Mouse (Mus musculus): Measurements from ENCODE around the gene Nipa1. TPM values are rescaled to one million over a fixed set of nuclear protein-coding genes. Genes with fewer than 3 reads are reported as not detected.

The Nipa1 gene
- 14.8 and 15.8 TPM in 2 replicates for polyA plus RNA-seq (2015; fragmentation: Nextera tagmentation; extraction: Ambion mirVana)

DNA sequence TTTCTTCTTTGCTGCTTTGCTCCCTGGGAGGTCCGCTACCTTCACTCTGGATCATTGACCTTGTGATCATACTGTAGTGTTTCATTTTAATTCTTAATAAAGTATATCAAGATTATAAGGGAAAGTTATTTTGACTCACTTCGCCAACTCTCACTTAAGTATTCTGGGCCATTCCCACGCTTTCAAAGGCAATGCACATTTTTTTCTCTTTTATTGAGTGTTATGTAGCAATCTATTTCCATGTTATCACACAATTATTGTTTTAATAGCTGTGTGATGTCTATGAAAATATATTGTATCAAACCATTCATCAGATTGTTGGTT, at the start of gene Nipa1:
TSS of gene Nipa1 (minus strand) at position 25 of the 324 bp plus-strand sequence.
- peak within 1 kb of the TSS; percentile 85 for H3K9ac ChIP-seq
- 45% methylated on average over 3 of the region's 3 CpGs for WGBS
- H3K27ac ChIP-seq = peak within 1 kb of the TSS; percentile 55
- peaks cover 6% of the 10 kb centered on the region for H3K4me1 ChIP-seq
- no peaks in the 10 kb centered on the region for H3K36me3 ChIP-seq (ENCODE audit: poor library complexity, severe bottlenecking)
- no peaks in the 10 kb centered on the region for H3K9me3 ChIP-seq (replicated peaks)
- H3K4me2 ChIP-seq = peak within 1 kb of the TSS; percentile 61
- no peak for ATAC-seq
- no peaks in the 10 kb centered on the region for H3K27me3 ChIP-seq
- H3K4me3 ChIP-seq = peak within 1 kb of the TSS; percentile 70

DNA sequence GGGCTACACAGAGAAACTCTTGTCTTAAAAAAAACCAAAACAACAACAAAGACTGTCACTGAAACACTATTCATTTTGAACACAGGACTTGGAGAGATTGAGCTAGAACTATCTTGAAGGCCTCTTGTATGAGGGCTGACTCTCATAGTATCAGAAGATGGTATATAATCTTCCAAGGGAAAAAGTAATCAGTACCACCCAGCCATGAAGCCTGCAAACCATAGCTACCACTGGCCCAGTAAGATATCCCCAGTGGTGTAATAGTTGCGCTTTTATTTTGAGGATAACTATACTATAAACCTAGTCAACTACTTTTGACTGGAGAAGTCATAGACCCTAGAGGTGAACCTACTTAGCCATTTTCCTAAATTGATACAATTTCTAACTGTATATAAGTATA, 46.9 kb upstream of the Nipa1 start:
- Histone ChIP-seq H3K36me3 (ENCODE audit: poor library complexity, severe bottlenecking) (peaks cover 11% of the 10 kb centered on the region), H3K4me1 (no peaks in the 10 kb centered on the region), H3K4me3 (no peak overlapping the region), H3K9ac (no peak overlapping the region), H3K4me2 (no peak overlapping the region), H3K27ac (no peak overlapping the region), H3K9me3 (replicated peaks) (no peaks in the 10 kb centered on the region), H3K27me3 (no peaks in the 10 kb centered on the region)
- no peak for ATAC-seq
- WGBS = 100% methylated on average over 1 of the region's 1 CpGs

DNA sequence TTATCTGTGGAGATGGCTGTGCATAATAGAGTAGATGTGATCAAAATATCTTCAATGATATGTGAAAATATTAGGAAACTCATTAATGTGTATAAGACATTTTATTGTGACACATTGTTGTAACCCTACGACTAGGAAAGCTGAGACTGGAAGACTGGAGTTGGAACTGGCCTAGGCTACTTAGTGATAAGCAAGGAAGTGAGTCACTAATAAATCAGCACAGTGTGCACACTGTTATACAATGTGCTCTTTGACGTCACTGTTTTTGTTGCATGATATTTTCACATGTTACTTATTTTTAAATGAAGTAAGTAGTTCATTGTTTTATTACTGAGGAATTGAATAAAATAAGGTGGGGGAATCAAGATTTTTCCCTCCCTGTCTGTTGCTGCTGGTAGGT, 46.4 kb upstream of the Nipa1 start:
- no peak overlapping the region for H3K27ac ChIP-seq
- 87% methylated on average over 2 of the region's 2 CpGs for WGBS
- H3K9me3 ChIP-seq (replicated peaks) = no peaks in the 10 kb centered on the region
- H3K36me3 ChIP-seq (ENCODE audit: poor library complexity, severe bottlenecking) = peaks cover 11% of the 10 kb centered on the region
- no peak overlapping the region for H3K4me3 ChIP-seq
- no peak overlapping the region for H3K4me2 ChIP-seq
- no peak for ATAC-seq
- H3K27me3 ChIP-seq = no peaks in the 10 kb centered on the region
- H3K4me1 ChIP-seq = no peaks in the 10 kb centered on the region
- H3K9ac ChIP-seq = no peak overlapping the region

DNA sequence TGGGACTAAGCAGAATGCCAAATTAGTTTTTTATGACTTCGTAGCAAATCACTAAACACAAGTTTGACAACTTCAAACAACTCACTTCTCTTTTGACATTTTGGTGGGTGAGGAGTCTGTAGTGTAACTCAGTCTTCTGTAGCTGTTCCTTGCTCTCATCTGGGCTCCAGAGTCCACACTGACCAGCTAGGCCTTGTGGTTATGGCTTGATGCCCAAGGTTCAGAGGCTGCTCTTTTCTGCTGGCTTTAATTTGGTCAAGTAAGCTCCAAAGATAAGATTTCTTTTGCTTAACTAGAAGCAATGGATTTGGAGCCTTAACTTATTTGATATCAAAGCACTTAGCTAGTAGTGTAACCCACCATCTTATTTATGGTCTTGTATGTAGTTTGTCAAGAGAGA, 45.1 kb upstream of the Nipa1 start:
- H3K4me3 ChIP-seq = no peak overlapping the region
- H3K27me3 ChIP-seq = no peaks in the 10 kb centered on the region
- H3K9ac ChIP-seq = no peak overlapping the region
- ATAC-seq = no peak
- no peaks in the 10 kb centered on the region for H3K9me3 ChIP-seq (replicated peaks)
- no peak overlapping the region for H3K27ac ChIP-seq
- peaks cover 8% of the 10 kb centered on the region; the same call in 1 of the 2 replicates for H3K36me3 ChIP-seq (ENCODE audit: poor library complexity, severe bottlenecking)
- H3K4me1 ChIP-seq = no peaks in the 10 kb centered on the region
- 97% methylated on average over 1 of the region's 1 CpGs for WGBS
- no peak overlapping the region for H3K4me2 ChIP-seq

DNA sequence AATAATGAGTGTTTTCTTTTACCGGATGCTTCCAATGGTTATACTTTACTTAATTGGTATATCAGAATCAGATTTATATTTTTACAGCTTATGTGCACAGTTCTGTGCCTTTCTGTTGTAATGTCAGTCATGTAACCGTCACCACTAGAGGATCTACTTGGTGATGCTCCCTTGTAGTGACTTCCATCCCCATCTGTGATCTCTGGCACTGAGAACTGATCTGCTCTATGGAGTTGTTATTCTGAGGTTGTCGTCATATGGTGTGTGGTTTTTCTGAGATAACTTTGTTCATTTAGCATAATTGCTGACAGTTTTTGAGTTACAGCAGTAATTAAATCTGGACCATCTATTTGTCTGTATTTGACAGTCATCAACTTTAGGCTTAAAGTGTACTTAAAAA, 35.6 kb upstream of the Nipa1 start:
- peaks cover 30% of the 10 kb centered on the region for H3K36me3 ChIP-seq (ENCODE audit: poor library complexity, severe bottlenecking)
- 92% methylated on average over 3 of the region's 3 CpGs for WGBS
- ATAC-seq = peak; percentile 42; the same call in 1 of the 2 replicates
- no peak overlapping the region for H3K4me3 ChIP-seq
- no peak overlapping the region for H3K4me2 ChIP-seq
- H3K27me3 ChIP-seq = no peaks in the 10 kb centered on the region
- no peak overlapping the region for H3K27ac ChIP-seq
- H3K9ac ChIP-seq = no peak overlapping the region
- no peaks in the 10 kb centered on the region for H3K9me3 ChIP-seq (replicated peaks)
- peaks cover 15% of the 10 kb centered on the region for H3K4me1 ChIP-seq

DNA sequence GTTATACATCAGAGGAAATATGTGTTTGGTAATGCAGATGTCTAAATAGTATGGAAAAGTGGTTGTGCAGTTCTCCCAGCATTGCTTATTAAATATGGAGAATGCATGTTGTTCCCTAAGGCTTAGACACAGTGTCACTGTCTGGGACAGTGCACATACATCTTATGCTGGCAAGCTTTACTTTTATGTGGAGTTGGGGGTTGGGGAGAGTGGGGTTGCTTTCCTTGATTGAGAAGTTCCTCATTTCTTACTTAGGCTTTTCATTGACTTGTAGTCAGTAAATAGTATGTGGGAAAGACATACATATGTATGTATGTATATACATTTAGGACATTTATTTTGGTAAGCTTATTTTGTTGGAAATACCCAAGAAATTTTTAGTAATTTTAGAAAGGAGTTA, 33.2 kb upstream of the Nipa1 start:
- H3K4me2 ChIP-seq = no peak overlapping the region
- no peaks in the 10 kb centered on the region for H3K27me3 ChIP-seq
- H3K4me1 ChIP-seq = peaks cover 23% of the 10 kb centered on the region
- no peak overlapping the region for H3K4me3 ChIP-seq
- H3K9ac ChIP-seq = no peak overlapping the region
- H3K36me3 ChIP-seq (ENCODE audit: poor library complexity, severe bottlenecking) = peaks cover 19% of the 10 kb centered on the region
- no peak overlapping the region for H3K27ac ChIP-seq
- no peak for ATAC-seq
- no peaks in the 10 kb centered on the region for H3K9me3 ChIP-seq (replicated peaks)

DNA sequence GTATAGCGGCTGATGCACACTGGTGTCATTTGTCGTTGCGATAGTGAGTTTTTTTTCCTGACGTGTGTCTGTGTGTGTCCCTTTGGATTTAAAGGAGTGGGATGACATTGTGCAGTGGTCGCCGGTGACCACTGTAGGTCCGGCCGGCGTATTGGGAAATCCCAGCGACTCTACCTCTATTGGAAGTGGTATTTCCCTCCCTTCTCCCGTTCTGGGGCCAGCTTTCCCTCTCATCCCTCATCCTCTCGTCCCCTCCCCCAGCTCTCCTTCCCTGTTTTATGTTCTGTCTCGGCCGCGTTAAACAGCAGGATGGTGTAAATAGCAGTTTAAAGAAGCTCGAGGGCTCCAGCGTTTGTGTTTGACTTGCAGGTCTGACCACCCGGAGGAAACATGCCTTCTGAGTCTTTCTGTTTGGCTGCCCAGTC, 30.7 kb upstream of the Nipa1 start:
- H3K9ac ChIP-seq = peak overlapping the region; percentile 86
- peak overlapping the region; percentile 85 for H3K27ac ChIP-seq
- H3K4me1 ChIP-seq = peaks cover 23% of the 10 kb centered on the region
- peak overlapping the region; percentile 70 for H3K4me2 ChIP-seq
- H3K36me3 ChIP-seq (ENCODE audit: poor library complexity, severe bottlenecking) = 0 out of 2 replicates have a peak, but pooled peaks cover 4% of the 10 kb centered on the region
- H3K9me3 ChIP-seq (replicated peaks) = no peaks in the 10 kb centered on the region
- H3K27me3 ChIP-seq = no peaks in the 10 kb centered on the region
- H3K4me3 ChIP-seq = peak overlapping the region; percentile 78
- ATAC-seq = peak; percentile 35
- WGBS = under 1% methylated on average over 18 of the region's 18 CpGs

DNA sequence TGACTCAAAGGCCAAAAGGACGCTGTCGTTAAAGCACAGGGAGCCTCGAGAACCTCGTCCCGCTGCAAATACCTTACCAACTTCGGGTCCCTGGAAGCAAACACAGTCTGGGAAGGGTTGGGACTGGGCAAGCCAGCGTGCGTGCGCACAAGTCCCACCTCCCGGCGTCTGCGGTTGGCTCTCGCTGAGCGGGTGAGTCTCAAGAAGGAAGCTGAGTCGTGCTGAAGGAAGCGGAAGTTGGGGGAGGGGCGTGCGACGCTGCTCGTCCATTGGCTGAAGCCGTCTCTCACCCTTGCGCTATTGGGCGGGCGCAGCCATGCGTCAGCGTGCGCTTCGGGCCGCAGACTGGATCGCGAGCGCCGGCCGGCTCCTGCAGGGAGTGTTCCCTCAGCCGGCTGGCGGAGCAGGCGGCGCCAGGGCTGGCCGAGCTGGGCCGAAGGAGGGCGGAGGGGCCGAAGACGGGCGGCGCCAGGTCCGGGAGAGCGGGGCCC, 30.1 kb upstream of the Nipa1 start, which contains the start of gene Herc2:
TSS of gene Herc2 (plus strand) at position 366 of the 491 bp plus-strand sequence.
- peak; percentile 100 for ATAC-seq
- WGBS = 0% methylated on average over 47 of the region's 47 CpGs
- Histone ChIP-seq H3K4me2 (peak within 1 kb of the TSS; percentile 70), H3K27me3 (no peaks in the 10 kb centered on the region), H3K4me3 (peak within 1 kb of the TSS; percentile 78), H3K36me3 (ENCODE audit: poor library complexity, severe bottlenecking) (0 out of 2 replicates have a peak, but pooled peaks cover 4% of the 10 kb centered on the region), H3K27ac (peak within 1 kb of the TSS; percentile 85), H3K9me3 (replicated peaks) (no peaks in the 10 kb centered on the region), H3K4me1 (peaks cover 23% of the 10 kb centered on the region), H3K9ac (peak within 1 kb of the TSS; percentile 86)

DNA sequence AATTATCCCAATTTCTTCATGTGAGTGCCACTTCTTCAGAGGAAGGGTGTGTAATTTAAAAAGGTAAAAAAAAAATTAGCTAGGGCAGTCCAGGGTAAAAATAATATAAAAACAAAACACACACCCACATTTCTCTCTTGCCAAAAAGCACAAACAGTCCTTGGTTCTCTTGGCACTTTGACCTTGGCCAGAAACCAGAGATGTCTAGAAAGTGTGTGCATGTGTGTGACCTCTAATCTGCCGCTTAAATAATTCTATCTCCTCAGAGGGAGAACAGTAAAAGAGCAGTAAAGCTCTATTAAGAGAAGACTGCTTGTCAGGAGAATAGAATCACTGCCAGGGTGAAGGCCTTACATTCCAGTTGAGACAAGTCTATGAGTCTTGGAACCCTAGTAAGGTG, 27.4 kb upstream of the Nipa1 start:
- H3K36me3 ChIP-seq (ENCODE audit: poor library complexity, severe bottlenecking) = no peaks in the 10 kb centered on the region
- H3K27me3 ChIP-seq = no peaks in the 10 kb centered on the region
- H3K9ac ChIP-seq = no peak overlapping the region
- ATAC-seq = no peak
- H3K9me3 ChIP-seq (replicated peaks) = no peaks in the 10 kb centered on the region
- peaks cover 20% of the 10 kb centered on the region for H3K4me1 ChIP-seq
- H3K4me2 ChIP-seq = no peak overlapping the region
- no peak overlapping the region for H3K4me3 ChIP-seq
- H3K27ac ChIP-seq = no peak overlapping the region
- 83% methylated on average over 1 of the region's 1 CpGs for WGBS

DNA sequence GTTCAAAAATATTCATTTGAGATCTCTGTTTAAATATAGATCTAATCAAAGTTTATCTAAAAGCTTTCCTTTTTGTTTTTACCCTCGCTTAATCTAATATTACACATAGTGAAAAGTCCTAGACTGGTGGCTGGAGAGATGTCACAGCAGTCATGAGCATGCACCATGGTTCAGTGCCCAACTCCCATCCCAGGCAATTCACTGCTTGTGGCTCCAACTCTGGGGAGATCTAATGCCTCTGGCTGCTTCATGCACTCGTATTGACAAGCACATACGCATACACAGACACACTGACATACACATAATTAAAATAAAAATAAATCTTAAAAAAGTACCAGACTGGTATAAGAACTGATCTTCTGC, 24.5 kb upstream of the Nipa1 start:
- H3K36me3 ChIP-seq (ENCODE audit: poor library complexity, severe bottlenecking) = no peaks in the 10 kb centered on the region
- H3K9ac ChIP-seq = no peak overlapping the region
- no peak overlapping the region for H3K4me3 ChIP-seq
- WGBS = 85% methylated on average over 3 of the region's 3 CpGs
- ATAC-seq = no peak
- no peaks in the 10 kb centered on the region for H3K27me3 ChIP-seq
- 0 out of 2 replicates have a peak, but pooled peaks cover 6% of the 10 kb centered on the region for H3K4me1 ChIP-seq
- no peak overlapping the region for H3K27ac ChIP-seq
- no peak overlapping the region for H3K4me2 ChIP-seq
- H3K9me3 ChIP-seq (replicated peaks) = no peaks in the 10 kb centered on the region

DNA sequence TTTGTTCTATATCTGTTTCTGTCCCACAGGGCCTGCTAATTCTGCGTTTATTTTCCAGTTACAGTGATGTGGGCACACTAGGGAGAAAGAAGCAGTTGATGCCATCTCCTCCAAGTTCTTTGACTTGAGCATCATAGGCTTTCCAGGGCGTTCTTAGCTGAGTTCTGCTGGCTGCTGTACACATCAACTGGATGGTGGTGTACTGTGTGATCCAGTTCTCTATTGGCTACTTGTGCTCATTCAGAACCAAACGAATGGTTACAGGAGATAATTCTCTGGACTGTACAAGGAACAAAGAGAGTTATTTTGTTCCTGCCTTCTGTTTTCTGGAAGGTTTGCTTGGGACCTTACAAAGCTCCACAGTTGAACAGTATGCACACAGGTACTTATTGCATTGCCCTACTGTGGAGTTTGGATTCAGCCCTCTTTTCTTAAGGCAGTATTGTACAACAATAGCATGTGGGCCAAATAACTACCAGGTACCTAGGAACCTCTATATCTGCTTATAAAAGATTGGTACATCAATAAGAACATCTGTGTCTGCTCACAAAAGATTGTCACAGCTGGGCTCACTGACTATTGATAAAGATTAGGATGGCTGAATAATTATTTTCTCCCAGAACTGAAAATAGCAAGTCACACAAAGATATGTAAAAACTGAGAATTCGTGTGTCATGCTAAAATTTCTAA, 24.0 kb upstream of the Nipa1 start:
- WGBS = 71% methylated on average over 4 of the region's 4 CpGs
- ATAC-seq = no peak
- Histone ChIP-seq H3K4me1 (0 out of 2 replicates have a peak, but pooled peaks cover under 1% of the 10 kb centered on the region), H3K9me3 (replicated peaks) (no peaks in the 10 kb centered on the region), H3K4me2 (no peak overlapping the region), H3K36me3 (ENCODE audit: poor library complexity, severe bottlenecking) (no peaks in the 10 kb centered on the region), H3K9ac (no peak overlapping the region), H3K27me3 (no peaks in the 10 kb centered on the region), H3K27ac (no peak overlapping the region), H3K4me3 (no peak overlapping the region)

DNA sequence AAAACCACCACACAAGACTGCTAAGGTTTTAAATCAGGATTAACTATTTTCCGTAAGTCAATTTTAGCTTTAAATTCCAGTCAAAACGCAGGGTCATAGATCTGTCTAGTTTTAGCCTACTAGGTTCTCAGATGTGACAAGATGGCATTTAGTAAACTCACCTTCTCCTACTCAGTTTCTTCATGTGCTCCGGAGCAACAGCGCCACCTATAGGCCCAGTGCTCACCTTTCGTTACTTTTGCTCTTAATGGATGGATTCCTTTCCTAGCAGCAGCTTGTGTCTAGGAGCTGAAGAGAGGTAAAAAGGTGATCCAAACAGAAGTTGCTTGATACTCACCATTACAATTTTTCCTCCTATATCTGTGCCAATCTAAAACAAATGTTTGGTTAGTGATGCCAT, 22.6 kb upstream of the Nipa1 start:
- ATAC-seq = peak; percentile 55; the same call in 1 of the 2 replicates
- Histone ChIP-seq H3K36me3 (ENCODE audit: poor library complexity, severe bottlenecking) (no peaks in the 10 kb centered on the region), H3K4me3 (no peak overlapping the region), H3K4me2 (no peak overlapping the region), H3K9ac (no peak overlapping the region), H3K27ac (no peak overlapping the region), H3K27me3 (no peaks in the 10 kb centered on the region), H3K9me3 (replicated peaks) (no peaks in the 10 kb centered on the region), H3K4me1 (no peaks in the 10 kb centered on the region)
- WGBS = 14% methylated on average over 5 of the region's 5 CpGs

DNA sequence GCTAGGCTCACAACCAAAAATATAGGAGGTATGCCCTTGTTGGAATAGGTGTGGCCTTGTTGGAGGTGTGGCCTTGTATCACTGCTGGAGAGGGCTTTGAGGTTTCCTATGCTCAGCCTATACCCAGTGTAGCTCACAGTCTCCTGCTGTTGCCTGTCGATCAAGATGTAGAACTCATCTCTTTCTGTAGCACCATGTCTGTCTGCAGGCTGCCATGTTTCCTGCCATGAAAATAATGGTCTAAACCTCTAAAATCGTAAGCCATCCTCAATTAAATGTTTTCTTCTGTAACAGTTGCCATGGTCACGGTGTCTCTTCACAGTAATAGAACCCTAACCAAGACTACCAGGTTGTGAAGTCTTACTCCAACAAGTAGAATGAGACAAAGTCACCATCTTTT, 3.8 kb upstream of the Nipa1 start:
- Histone ChIP-seq H3K36me3 (ENCODE audit: poor library complexity, severe bottlenecking) (no peaks in the 10 kb centered on the region), H3K4me3 (no peak overlapping the region), H3K4me2 (no peak overlapping the region), H3K9ac (no peak overlapping the region), H3K9me3 (replicated peaks) (no peaks in the 10 kb centered on the region), H3K4me1 (peaks cover 3% of the 10 kb centered on the region), H3K27me3 (no peaks in the 10 kb centered on the region), H3K27ac (no peak overlapping the region)
- WGBS = 90% methylated on average over 3 of the region's 3 CpGs
- ATAC-seq = no peak

Measured in forebrain, embryonic 13.5 days (tissue).